Mouse (Mus musculus) kidney, adult 9 months (tissue): ENCODE measurements around the gene Nf1.

Experiments used
- DNase-seq: peaks from one replicate; pipeline ENCODE4 v3.0.0; 2022

The Nf1 gene

GRCm38 (mm10) chr11:79468097-79468496 is 128.6 kb downstream of the Nf1 start:
- no peak for DNase-seq

GRCm38 (mm10) chr11:79483392-79483791 is 143.9 kb downstream of the Nf1 start:
- no peak for DNase-seq

- no peak for DNase-seq
Observed at GRCm38 (mm10) chr11:79483876-79484528, 144.5 kb downstream of the Nf1 start.

GRCm38 (mm10) chr11:79484721-79485120 is 145.2 kb downstream of the Nf1 start:
- no peak for DNase-seq

GRCm38 (mm10) chr11:79494976-79495800 is 155.7 kb downstream of the Nf1 start:
- DNase-seq, result peak; percentile 44

- no peak for DNase-seq
Observed at GRCm38 (mm10) chr11:79502917-79503316, 163.4 kb downstream of the Nf1 start.

GRCm38 (mm10) chr11:79503845-79504244 is 164.4 kb downstream of the Nf1 start, which contains the start of gene Omg:
TSS of gene Omg (minus strand) at chr11:79504084.
- DNase-seq, result no peak

- no peak for DNase-seq
Observed at GRCm38 (mm10) chr11:79504506-79504905, 165.0 kb downstream of the Nf1 start.

GRCm38 (mm10) chr11:79511970-79512369 is 172.5 kb downstream of the Nf1 start:
- DNase-seq, result no peak

GRCm38 (mm10) chr11:79515331-79515730 is 175.8 kb downstream of the Nf1 start:
- DNase-seq, result no peak

GRCm38 (mm10) chr11:79515798-79516197 is 176.3 kb downstream of the Nf1 start:
- DNase-seq, result no peak

GRCm38 (mm10) chr11:79519299-79519698 is 179.8 kb downstream of the Nf1 start:
- no peak for DNase-seq

GRCm38 (mm10) chr11:79519878-79520291 is 180.4 kb downstream of the Nf1 start:
- DNase-seq, result peak; percentile 31

- no peak for DNase-seq
Observed at GRCm38 (mm10) chr11:79520772-79521171, 181.3 kb downstream of the Nf1 start.

GRCm38 (mm10) chr11:79521930-79522329 is 182.4 kb downstream of the Nf1 start:
- no peak for DNase-seq

- no peak for DNase-seq
Observed at GRCm38 (mm10) chr11:79522944-79523343, 183.5 kb downstream of the Nf1 start.

GRCm38 (mm10) chr11:79523560-79524309 is 184.2 kb downstream of the Nf1 start, which contains the start of gene Evi2b:
TSS of gene Evi2b (minus strand) at chr11:79523762.
- no peak for DNase-seq

GRCm38 (mm10) chr11:79524310-79524575 is 184.8 kb downstream of the Nf1 start:
- DNase-seq, result no peak

GRCm38 (mm10) chr11:79526549-79526948 is 187.1 kb downstream of the Nf1 start:
- no peak for DNase-seq

- DNase-seq, result peak; percentile 52
Observed at GRCm38 (mm10) chr11:79527015-79527738, 187.7 kb downstream of the Nf1 start.

GRCm38 (mm10) chr11:79527739-79528384 is 188.4 kb downstream of the Nf1 start:
- peak; percentile 12 for DNase-seq

GRCm38 (mm10) chr11:79528601-79529000 is 189.1 kb downstream of the Nf1 start:
- no peak for DNase-seq
